In the genomic region with DNA sequence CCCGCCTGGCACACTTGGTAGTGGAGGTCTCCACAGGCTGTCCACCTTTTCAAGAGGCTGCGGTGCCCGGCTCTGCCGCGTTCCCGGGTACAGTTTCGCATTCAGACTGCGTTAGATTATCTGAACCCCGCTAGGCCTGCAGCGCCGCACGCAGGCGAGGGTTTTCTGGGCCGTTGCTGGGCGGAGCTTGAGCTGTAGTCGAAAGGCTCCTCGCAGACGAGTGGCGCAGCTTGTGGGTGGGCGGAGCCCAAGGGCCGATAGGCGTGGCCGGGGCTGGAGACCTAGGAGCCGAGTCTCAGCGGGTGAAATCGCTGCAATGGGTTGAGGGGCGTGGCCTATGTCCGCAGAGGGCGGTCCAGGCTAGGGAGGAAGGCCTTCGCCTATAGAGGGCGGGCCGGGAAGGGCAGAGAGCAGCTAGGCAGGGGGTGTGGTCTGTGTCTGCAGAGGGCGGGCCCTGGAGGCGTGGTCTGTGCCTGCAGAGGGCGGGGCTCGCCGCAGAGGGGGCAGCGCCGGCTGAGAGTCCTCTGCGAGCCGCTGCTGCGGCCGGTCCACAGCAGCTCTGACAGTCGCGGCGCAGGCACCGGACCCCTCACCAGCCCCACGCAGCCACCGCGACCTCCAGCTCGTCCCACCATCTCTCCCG, we compare ENCODE assay signal across 8 mouse cellular contexts. TPM values are rescaled to one million over a fixed set of nuclear protein-coding genes. Genes with fewer than 3 reads are reported as not detected.
DNase-seq lines count a peak whose midpoint lies in the region; ATAC-seq and TF ChIP-seq lines count a peak whose summit lies in the region.

No protein-coding gene starts in this region.

- H3K9ac ChIP-seq in forebrain, embryonic 13.5 days, result peak overlapping the region; percentile 85
- peak overlapping the region; percentile 86 for H3K9ac ChIP-seq in liver, postnatal 0 days (replicated peaks)
- H3K9ac ChIP-seq in neural tube, embryonic 14.5 days (replicated peaks; ENCODE audit: low read depth, low read length), result peak overlapping the region; percentile 91

- H3K4me3 ChIP-seq in E14TG2a.4 (replicated peaks; ENCODE audit: low read length), result peak overlapping the region; percentile 89
- peak overlapping the region; percentile 79 for H3K4me3 ChIP-seq in forebrain, embryonic 13.5 days
- peak overlapping the region; percentile 77 for H3K4me3 ChIP-seq in liver, postnatal 0 days (ENCODE audit: low read depth, low read length)
- peak overlapping the region; percentile 88 for H3K4me3 ChIP-seq in neural tube, embryonic 14.5 days (ENCODE audit: low read depth, low read length)

- no peak for TF ChIP-seq EP300 in liver, postnatal 0 days (IDR thresholded peaks at IDR 0.05; ENCODE audit: low read depth)

- H3K27ac ChIP-seq in forebrain, embryonic 13.5 days, result peak overlapping the region; percentile 72
- peak overlapping the region; percentile 89 for H3K27ac ChIP-seq in liver, postnatal 0 days (ENCODE audit: low read depth)
- peak overlapping the region; percentile 88 for H3K27ac ChIP-seq in neural tube, embryonic 14.5 days (ENCODE audit: low read depth, low read length)

- TF ChIP-seq CTCF in E14TG2a.4 (conservative IDR thresholded peaks at IDR 0.05; ENCODE audit: low read length), result no peak; the same call in 1 of the 2 replicates
- peak; percentile 76 for TF ChIP-seq CTCF in liver, postnatal 0 days (IDR thresholded peaks at IDR 0.05; ENCODE audit: low read depth)

- peaks cover 47% of the 10 kb centered on the region for H3K4me1 ChIP-seq in E14TG2a.4 (replicated peaks; ENCODE audit: low read depth, low read length)
- H3K4me1 ChIP-seq in forebrain, embryonic 13.5 days, result peaks cover 24% of the 10 kb centered on the region
- H3K4me1 ChIP-seq in liver, postnatal 0 days (ENCODE audit: insufficient read depth), result peaks cover 16% of the 10 kb centered on the region
- H3K4me1 ChIP-seq in neural tube, embryonic 14.5 days (ENCODE audit: control insufficient read depth, insufficient read depth, low read length), result peaks cover 22% of the 10 kb centered on the region

- H3K36me3 ChIP-seq in E14TG2a.4 (ENCODE audit: insufficient read depth, low read length), result no peaks in the 10 kb centered on the region
- H3K36me3 ChIP-seq in forebrain, embryonic 13.5 days (ENCODE audit: poor library complexity, severe bottlenecking), result no peaks in the 10 kb centered on the region
- H3K36me3 ChIP-seq in liver, postnatal 0 days (replicated peaks; ENCODE audit: insufficient read depth, low read length), result no peaks in the 10 kb centered on the region
- no peaks in the 10 kb centered on the region for H3K36me3 ChIP-seq in neural tube, embryonic 14.5 days (ENCODE audit: control insufficient read depth, insufficient read depth, low read length)

- DNase-seq in heart, postnatal 10 days, result peak; percentile 99
- DNase-seq in large intestine, adult 2 months (ENCODE audit: low read depth, low spot score), result peak; percentile 96
- DNase-seq in liver, postnatal 0 days, result peak; percentile 99
- peak; percentile 100 for DNase-seq in testis, postnatal 10 days (ENCODE audit: low spot score)

- peak overlapping the region; percentile 97 for H3K4me2 ChIP-seq in forebrain, embryonic 13.5 days
- peak overlapping the region; percentile 92 for H3K4me2 ChIP-seq in liver, postnatal 0 days (ENCODE audit: low read depth, low read length)
- peak overlapping the region; percentile 82 for H3K4me2 ChIP-seq in neural tube, embryonic 14.5 days (ENCODE audit: low read depth, low read length)

- peak; percentile 88 for ATAC-seq in cerebellum, adult (ENCODE audit: insufficient number of reproducible peaks, low FRiP score, low TSS enrichment)
- ATAC-seq in forebrain, embryonic 13.5 days, result peak; percentile 95
- ATAC-seq in liver, postnatal 0 days, result peak; percentile 94
- ATAC-seq in neural tube, embryonic 14.5 days (ENCODE audit: low read depth), result peak; percentile 95

- intact Hi-C loops in heart, postnatal 10 days (cut with DNase I), result loop anchor here (1.0 to 5.0 kb wide), 2 partner anchors 25 to 92 kb away; no protein-coding TSS in a partner anchor

- peaks cover 69% of the 10 kb centered on the region for H3K27me3 ChIP-seq in E14TG2a.4 (ENCODE audit: insufficient read depth, low read length)
- peaks cover 14% of the 10 kb centered on the region; the same call in 1 of the 2 replicates for H3K27me3 ChIP-seq in forebrain, embryonic 13.5 days
- peaks cover 18% of the 10 kb centered on the region for H3K27me3 ChIP-seq in liver, postnatal 0 days (ENCODE audit: insufficient read depth, low read length)
- no peaks in the 10 kb centered on the region for H3K27me3 ChIP-seq in neural tube, embryonic 14.5 days (ENCODE audit: control insufficient read depth, insufficient read depth, low read length)

- under 1% methylated on average over 47 of the region's 52 CpGs for WGBS in forebrain, embryonic 13.5 days
- WGBS in large intestine, adult 2 months, result under 1% methylated on average over 51 of the region's 52 CpGs
- under 1% methylated on average over 43 of the region's 52 CpGs for WGBS in liver, postnatal 0 days (ENCODE audit: insufficient replicate concordance)
- under 1% methylated on average over 49 of the region's 52 CpGs for WGBS in neural tube, embryonic 14.5 days

- no peaks in the 10 kb centered on the region for H3K9me3 ChIP-seq in E14TG2a.4 (ENCODE audit: low read length)
- no peaks in the 10 kb centered on the region for H3K9me3 ChIP-seq in forebrain, embryonic 13.5 days (replicated peaks)
- no peaks in the 10 kb centered on the region for H3K9me3 ChIP-seq in liver, postnatal 0 days (ENCODE audit: low read length)
- H3K9me3 ChIP-seq in neural tube, embryonic 14.5 days (ENCODE audit: control insufficient read depth, low read length), result no peaks in the 10 kb centered on the region

RNA-seq across cellular contexts. Expression of gene Gm21969, which starts 28.7 kb away (rescaled TPM):
- not detected in 2 replicates for polyA plus RNA-seq in forebrain, embryonic 13.5 days (2015; fragmentation: Nextera tagmentation; extraction: Ambion mirVana)
- total RNA-seq in heart, postnatal 10 days (2021), result not detected
- polyA plus RNA-seq in large intestine, adult 2 months (2012; rRNA removed), result not detected in 2 replicates
- 0.04 TPM in 1 of 2 replicates, not detected in the other for polyA plus RNA-seq in liver, postnatal 0 days (2015; fragmentation: Nextera tagmentation; extraction: Ambion mirVana)
- polyA plus RNA-seq in neural tube, embryonic 14.5 days (2014; fragmentation: Nextera tagmentation; extraction: Ambion mirVana), result not detected in 2 replicates

RNA-seq across cellular contexts. Expression of gene Iffo2, which starts 43.9 kb away (rescaled TPM):
- 3.6 and 4.2 TPM in 2 replicates for polyA plus RNA-seq in forebrain, embryonic 13.5 days (2015; fragmentation: Nextera tagmentation; extraction: Ambion mirVana)
- total RNA-seq in heart, postnatal 10 days (2021), result 10 to 100 TPM; 11.5 to 13.0 TPM
- polyA plus RNA-seq in large intestine, adult 2 months (2012; rRNA removed), result 2.6 and 3.2 TPM in 2 replicates
- polyA plus RNA-seq in liver, postnatal 0 days (2015; fragmentation: Nextera tagmentation; extraction: Ambion mirVana), result 1.2 and 2.0 TPM in 2 replicates
- polyA plus RNA-seq in neural tube, embryonic 14.5 days (2014; fragmentation: Nextera tagmentation; extraction: Ambion mirVana), result 7.2 TPM in 2 replicates

RNA-seq across cellular contexts. Expression of gene Aldh4a1, which starts 48.4 kb away (rescaled TPM):
- polyA plus RNA-seq in forebrain, embryonic 13.5 days (2015; fragmentation: Nextera tagmentation; extraction: Ambion mirVana), result 20.9 and 21.1 TPM in 2 replicates
- 10 to 100 TPM; 15.6 to 15.7 TPM for total RNA-seq in heart, postnatal 10 days (2021)
- polyA plus RNA-seq in large intestine, adult 2 months (2012; rRNA removed), result 23.3 and 53.1 TPM in 2 replicates
- polyA plus RNA-seq in liver, postnatal 0 days (2015; fragmentation: Nextera tagmentation; extraction: Ambion mirVana), result 81.2 and 86.3 TPM in 2 replicates
- 13.5 and 21.7 TPM in 2 replicates for polyA plus RNA-seq in neural tube, embryonic 14.5 days (2014; fragmentation: Nextera tagmentation; extraction: Ambion mirVana)

Comparison
In these comparisons a context has a peak if more than half of its experiments do, and no peak if none do; other contexts are left out.
1. Peak in every context shown above with its lines: DNase-seq, ATAC-seq, H3K4me3 ChIP-seq and H3K27ac ChIP-seq.